Mouse (Mus musculus) CH12.LX (cell line): ENCODE results near the gene Olfr385. TPM values are rescaled to one million over a fixed set of nuclear protein-coding genes. Genes with fewer than 3 reads are reported as not detected.
"Not testable (repeated sequence)": the region's sequence is repeated elsewhere in the genome, so short reads cannot be mapped to it uniquely, and the experiment has no call there.

ENCODE experiments used
- DNase-seq: peaks from one replicate; pipeline ENCODE4 v3.0.0-alpha.2; 2013; ENCODE audit errors: extremely low read depth
- H3K27ac ChIP-seq: 2 replicates; pipeline ENCODE4 v1.5.1; 2012; ENCODE audit warnings: low read depth, mild to moderate bottlenecking, control low read depth, moderate library complexity; ENCODE audit not compliant: insufficient read depth
- H3K27me3 ChIP-seq: replicated peaks from 2 replicates; pipeline ENCODE3; 2012; ENCODE audit warnings: inconsistent platforms
- H3K36me3 ChIP-seq, 2 experiments: replicated peaks in 1 of 2; 2 replicates each; pipeline versions ENCODE3 to v1.6.1; 2012; ENCODE audit warnings: inconsistent platforms in 1 of 2, low read length in 1 of 2, mild to moderate bottlenecking in 1 of 2, mixed read lengths in 1 of 2, moderate library complexity in 1 of 2; ENCODE audit not compliant: control insufficient read depth in 1 of 2, insufficient read depth in 1 of 2
- H3K4me1 ChIP-seq, 2 experiments: 2 replicates each; pipeline ENCODE4 v1.6.1; 2012; ENCODE audit warnings: inconsistent platforms in 1 of 2, moderate library complexity in 1 of 2; ENCODE audit not compliant: insufficient read depth in 2 of 2, control insufficient read depth in 1 of 2
- H3K4me2 ChIP-seq: 2 replicates; pipeline ENCODE4 v1.6.1; 2012; ENCODE audit warnings: low read depth, mild to moderate bottlenecking, control low read depth; ENCODE audit not compliant: poor library complexity, insufficient read depth, severe bottlenecking
- H3K4me3 ChIP-seq, 3 experiments: fragments of 150-350 bp in 1 of 3; sonication (generic) in 1 of 3; replicated peaks in 1 of 3; 2 replicates each; pipeline versions ENCODE3 to v1.5.1; 2011 to 2012; ENCODE audit warnings: low read depth in 2 of 3, low read length in 2 of 3, mild to moderate bottlenecking in 2 of 3, moderate library complexity in 2 of 3, control low read depth in 1 of 3, improper control_type of control experiment in 1 of 3, inconsistent platforms in 1 of 3, mixed read lengths in 1 of 3; ENCODE audit not compliant: poor library complexity in 1 of 3
- H3K79me2 ChIP-seq: replicated peaks from 2 replicates; pipeline ENCODE4 v1.6.1; 2012; ENCODE audit warnings: mild to moderate bottlenecking, moderate library complexity; ENCODE audit not compliant: control insufficient read depth, poor library complexity, insufficient read depth, severe bottlenecking; ENCODE audit errors: extremely low read depth
- H3K9ac ChIP-seq: 2 replicates; pipeline ENCODE4 v1.6.1; 2012; ENCODE audit warnings: low read depth, mild to moderate bottlenecking, control low read depth, moderate library complexity; ENCODE audit not compliant: insufficient read depth
- H3K9me3 ChIP-seq: replicated peaks from 2 replicates; pipeline ENCODE3; 2012; ENCODE audit warnings: low read length, inconsistent platforms, mixed read lengths
- BHLHE40 ChIP-seq: IDR thresholded peaks from 2 replicates; pipeline ENCODE4 v1.6.1; 2011; ENCODE audit warnings: mild to moderate bottlenecking, low read depth, low read length, improper control_type of control experiment
- CHD1 ChIP-seq: IDR thresholded peaks from 2 replicates; pipeline ENCODE4 v1.6.1; 2012; ENCODE audit warnings: low read depth, low read length, improper control_type of control experiment, inconsistent platforms
- CHD2 ChIP-seq: IDR thresholded peaks from 2 replicates; pipeline ENCODE4 v1.6.1; 2011; ENCODE audit warnings: low read length, improper control_type of control experiment
- CTCF ChIP-seq, 2 experiments: IDR thresholded peaks in 1 of 2; conservative IDR thresholded peaks in 1 of 2; 2 replicates each; pipeline ENCODE4 v1.5.1; 2011 to 2012; ENCODE audit warnings: low read depth in 2 of 2, low read length in 2 of 2, improper control_type of control experiment in 1 of 2, inconsistent platforms in 1 of 2, mild to moderate bottlenecking in 1 of 2, moderate library complexity in 1 of 2
- E2F4 ChIP-seq: IDR thresholded peaks from 2 replicates; pipeline ENCODE4 v1.6.1; 2011; ENCODE audit warnings: low read depth, low read length, improper control_type of control experiment; ENCODE audit not compliant: insufficient replicate concordance
- ELF1 ChIP-seq: IDR thresholded peaks from 2 replicates; pipeline ENCODE4 v1.6.1; 2014; ENCODE audit warnings: low read depth, mild to moderate bottlenecking, inconsistent platforms, low read length, improper control_type of control experiment
- ETS1 ChIP-seq: conservative IDR thresholded peaks from 2 replicates; pipeline ENCODE4 v1.6.1; 2012; ENCODE audit warnings: low read depth, mild to moderate bottlenecking, inconsistent platforms, low read length, improper control_type of control experiment, moderate library complexity
- HCFC1 ChIP-seq: IDR thresholded peaks from 2 replicates; pipeline ENCODE4 v1.6.1; 2012; ENCODE audit warnings: low read depth, mild to moderate bottlenecking, inconsistent platforms, low read length, improper control_type of control experiment
- JUN ChIP-seq: IDR thresholded peaks from 2 replicates; pipeline ENCODE4 v1.6.1; 2011; ENCODE audit warnings: low read depth, mild to moderate bottlenecking, low read length, improper control_type of control experiment, moderate library complexity; ENCODE audit not compliant: insufficient read depth
- JUND ChIP-seq: conservative IDR thresholded peaks from 2 replicates; pipeline ENCODE4 v1.6.1; 2011; ENCODE audit warnings: low read depth, low read length, improper control_type of control experiment
- MAFK ChIP-seq: IDR thresholded peaks from 2 replicates; pipeline ENCODE4 v1.6.1; 2011; ENCODE audit warnings: low read length, improper control_type of control experiment; ENCODE audit not compliant: insufficient replicate concordance
- MAZ ChIP-seq: IDR thresholded peaks from 2 replicates; pipeline ENCODE4 v1.6.1; 2012; ENCODE audit warnings: low read depth, mild to moderate bottlenecking, inconsistent platforms, low read length, improper control_type of control experiment, moderate library complexity
- MEF2A ChIP-seq: IDR thresholded peaks from 2 replicates; pipeline ENCODE4 v1.6.1; 2014; ENCODE audit warnings: low read depth, mild to moderate bottlenecking, inconsistent platforms, low read length, improper control_type of control experiment, borderline replicate concordance
- MXI1 ChIP-seq: IDR thresholded peaks from 2 replicates; pipeline ENCODE4 v1.6.1; 2011; ENCODE audit warnings: mild to moderate bottlenecking, low read depth, low read length, improper control_type of control experiment
- NELFE ChIP-seq: IDR thresholded peaks from 2 replicates; pipeline ENCODE4 v1.6.1; 2011; ENCODE audit warnings: low read depth, low read length, improper control_type of control experiment
- PAX5 ChIP-seq: IDR thresholded peaks from 2 replicates; pipeline ENCODE4 v1.6.1; 2012; ENCODE audit warnings: low read length, inconsistent platforms, mixed read lengths
- POLR2AphosphoS2 ChIP-seq: IDR thresholded peaks from 2 replicates; pipeline ENCODE4 v1.6.1; 2011; ENCODE audit warnings: low read depth, low read length, improper control_type of control experiment
- RAD21 ChIP-seq: IDR thresholded peaks from 2 replicates; pipeline ENCODE4 v1.6.1; 2011; ENCODE audit warnings: low read depth, mild to moderate bottlenecking, low read length, improper control_type of control experiment, moderate library complexity
- RCOR1 ChIP-seq: conservative IDR thresholded peaks from 2 replicates; pipeline ENCODE4 v1.6.1; 2012; ENCODE audit warnings: low read depth, mild to moderate bottlenecking, inconsistent platforms, low read length, improper control_type of control experiment
- SIN3A ChIP-seq: IDR thresholded peaks from 2 replicates; pipeline ENCODE4 v1.6.1; 2012; ENCODE audit warnings: low read length, improper control_type of control experiment, inconsistent platforms
- SMC3 ChIP-seq: IDR thresholded peaks from 2 replicates; pipeline ENCODE4 v1.6.1; 2011; ENCODE audit warnings: low read depth, low read length, improper control_type of control experiment
- TBP ChIP-seq: conservative IDR thresholded peaks from 2 replicates; pipeline ENCODE4 v1.6.1; 2011; ENCODE audit warnings: low read depth, low read length, improper control_type of control experiment
- TCF12 ChIP-seq: IDR thresholded peaks from 2 replicates; pipeline ENCODE4 v1.6.1; 2014; ENCODE audit warnings: low read depth, mild to moderate bottlenecking, inconsistent platforms, low read length, improper control_type of control experiment
- UBTF ChIP-seq: IDR thresholded peaks from 2 replicates; pipeline ENCODE4 v1.6.1; 2012; ENCODE audit warnings: low read depth, mild to moderate bottlenecking, inconsistent platforms, low read length, improper control_type of control experiment, moderate library complexity
- ZC3H11A ChIP-seq: IDR thresholded peaks from 2 replicates; pipeline ENCODE4 v1.6.1; 2012; ENCODE audit warnings: low read depth, mild to moderate bottlenecking, inconsistent platforms, low read length, improper control_type of control experiment
- ZNF384 ChIP-seq: IDR thresholded peaks from 2 replicates; pipeline ENCODE4 v1.6.1; 2012; ENCODE audit warnings: low read depth, low read length, improper control_type of control experiment, inconsistent platforms
- dilution Hi-C: fragments of 300-500 bp; cut with MboI; formaldehyde crosslinking; loops from 2 replicates; pipeline ENCODE4 v1.14.3; 2020; ENCODE audit warnings: low sequenced_read_pairs; ENCODE audit not compliant: extremely low pct_unique_long_range_greater_than_20kb, extremely low pct_ligation_motif_present
- in situ Hi-C: fragments of 300-500 bp; cut with MboI; formaldehyde crosslinking; loops from 3 replicates; pipeline ENCODE4 v1.14.3; 2019; ENCODE audit warnings: low sequenced_read_pairs, low pct_ligation_motif_present, low pct_unique_long_range_greater_than_20kb, mixed read lengths
- polyA plus RNA-seq: library from polyadenylated mRNA; unstranded; fragments of >175 nt; gene quantifications from 2 replicates; pipeline ENCODE4 v1.2.1, GENCODE M21; 2012; ENCODE audit warnings: low read depth; ENCODE audit not compliant: insufficient read length
- total RNA-seq, 2 experiments: library from RNA; depleted of rRNA; stranded (reverse); fragments of 300-350 nt in 1 of 2; fragments of >200 nt in 1 of 2; gene quantifications; 2 replicates each; pipeline ENCODE4 v1.2.3; 2012 to 2014

Olfr385 gene
- total RNA-seq (2012; rRNA removed): not detected in 2 replicates
- not detected in 2 replicates for total RNA-seq (2014; rRNA removed)
- polyA plus RNA-seq: not detected in 2 replicates

- H3K27me3 ChIP-seq: peaks cover 57% of the 10 kb centered on the region
- no peaks in the 10 kb centered on the region for H3K36me3 ChIP-seq
- TF ChIP-seq ZNF384 (no peak), PAX5 (no peak), CHD1 (no peak), MEF2A (no peak), CTCF (conservative IDR thresholded peaks at IDR 0.05 in 1 of 2, IDR thresholded peaks at IDR 0.05 in 1 of 2; ENCODE audit: low read depth in 2 of 2, low read length in 2 of 2) (no peak), ZC3H11A (no peak), BHLHE40 (no peak), UBTF (no peak), TBP (no peak), E2F4 (no peak), MAFK (no peak), SIN3A (no peak)
- TF ChIP-seq, all 38 proteins: peak for 0
- in situ Hi-C loops (no loop called here), dilution Hi-C loops (no loop called here)
- Histone ChIP-seq H3K79me2 (no peaks in the 10 kb centered on the region), H3K9ac (no peak within 1 kb of the TSS), H3K9me3 (no peaks in the 10 kb centered on the region), H3K4me1 (no peaks in the 10 kb centered on the region), H3K4me3 (no peak within 1 kb of the TSS), H3K27ac (no peak within 1 kb of the TSS), H3K4me2 (no peak within 1 kb of the TSS)
- no peak for DNase-seq
Measured at GRCm38 (mm10) chr11:73592908-73593307, at the start of gene Olfr385. Gene Olfr385, minus strand, starts transcription at chr11:73593008.

- no peak within 1 kb of the TSS for H3K27ac ChIP-seq
- H3K27me3 ChIP-seq: peaks cover 61% of the 10 kb centered on the region
- dilution Hi-C loops: no loop called here
- H3K79me2 ChIP-seq: no peaks in the 10 kb centered on the region
- in situ Hi-C loops: no loop called here
- no peak for DNase-seq
- no peak within 1 kb of the TSS for H3K9ac ChIP-seq
- no peak within 1 kb of the TSS for H3K4me2 ChIP-seq
- H3K4me3 ChIP-seq: no peak within 1 kb of the TSS
- TF ChIP-seq JUND (no peak), CHD1 (no peak), RAD21 (no peak), UBTF (no peak), RCOR1 (no peak), ETS1 (no peak), ELF1 (no peak), POLR2AphosphoS2 (no peak), NELFE (no peak), CTCF (conservative IDR thresholded peaks at IDR 0.05 in 1 of 2, IDR thresholded peaks at IDR 0.05 in 1 of 2; ENCODE audit: low read depth in 2 of 2, low read length in 2 of 2) (no peak), HCFC1 (no peak), JUN (no peak), TCF12 (no peak), CHD2 (no peak), SMC3 (no peak), MXI1 (no peak), ZC3H11A (no peak), BHLHE40 (no peak), TBP (no peak), MAZ (no peak)
- H3K4me1 ChIP-seq: no peaks in the 10 kb centered on the region
- H3K36me3 ChIP-seq: no peaks in the 10 kb centered on the region
- H3K9me3 ChIP-seq: no peaks in the 10 kb centered on the region
Measured at GRCm38 (mm10) chr11:73598294-73598693, 5.5 kb upstream of the Olfr385 start, which contains the start of gene Olfr384. Gene Olfr384, plus strand, starts transcription at chr11:73598594.

GRCm38 (mm10) chr11:73583188-73583587 lies 9.6 kb downstream of the Olfr385 start:
- in situ Hi-C loops, H3K4me2 ChIP-seq, H3K27ac ChIP-seq, H3K4me1 ChIP-seq, H3K4me3 ChIP-seq, dilution Hi-C loops, H3K36me3 ChIP-seq, H3K9ac ChIP-seq, DNase-seq, H3K9me3 ChIP-seq, H3K79me2 ChIP-seq: not testable (repeated sequence)
- peaks cover 63% of the 10 kb centered on the region for H3K27me3 ChIP-seq
